Mouse (Mus musculus) spleen, adult 2 months (tissue): ENCODE measurements around the gene Ank2. TPM values are rescaled to one million over a fixed set of nuclear protein-coding genes. Genes with fewer than 3 reads are reported as not detected.

ENCODE experiments used
- DNase-seq, 2 experiments: peaks; one replicate each; pipeline versions ENCODE4 v3.0.0 to v3.0.0-alpha.2; 2012 to 2021; ENCODE audit warnings: low spot score in 2 of 2, low read depth in 1 of 2
- H3K27ac ChIP-seq: fragments of 200-500 bp; 2 replicates; pipeline ENCODE4 v1.5.1; 2012; ENCODE audit warnings: low read length, inconsistent platforms; ENCODE audit not compliant: insufficient read depth
- H3K27me3 ChIP-seq: fragments of 200-500 bp; 2 replicates; pipeline ENCODE4 v1.6.1; 2012; ENCODE audit warnings: mild to moderate bottlenecking, moderate library complexity, low read length, inconsistent platforms; ENCODE audit not compliant: control insufficient read depth, insufficient read depth
- H3K36me3 ChIP-seq: fragments of 200-500 bp; 2 replicates; pipeline ENCODE4 v1.6.1; 2012; ENCODE audit warnings: mild to moderate bottlenecking, low read length, inconsistent platforms; ENCODE audit not compliant: control insufficient read depth, insufficient read depth
- H3K4me1 ChIP-seq: fragments of 200-500 bp; 2 replicates; pipeline ENCODE4 v1.6.1; 2011; ENCODE audit warnings: inconsistent platforms; ENCODE audit not compliant: control insufficient read depth, insufficient read depth, insufficient read length
- H3K4me3 ChIP-seq: fragments of 200-500 bp; 2 replicates; pipeline ENCODE4 v1.5.1; 2011; ENCODE audit warnings: mild to moderate bottlenecking, inconsistent platforms; ENCODE audit not compliant: insufficient read depth, insufficient read length; ENCODE audit errors: extremely low read depth
- CTCF ChIP-seq: fragments of 200-500 bp; IDR thresholded peaks from 2 replicates; pipeline ENCODE4 v1.5.1; 2011; ENCODE audit warnings: mild to moderate bottlenecking, inconsistent platforms; ENCODE audit not compliant: insufficient read depth, insufficient read length, insufficient replicate concordance; ENCODE audit errors: extremely low read depth
- POLR2A ChIP-seq: fragments of 200-500 bp; IDR thresholded peaks from 2 replicates; pipeline ENCODE4 v1.6.1; 2011; ENCODE audit warnings: low read depth, low read length, inconsistent platforms
- WGBS: fragments of 180-500 bp; shearing (Covaris S2); methylation state at CpG from one replicate; pipeline ENCODE4 v1.1.7; 2018; 5-methylcytosine and 5-hydroxymethylcytosine counted together
- polyA plus RNA-seq: library from polyadenylated mRNA; depleted of rRNA; stranded (reverse); fragments of >200 nt; gene quantifications from 2 replicates; pipeline ENCODE4 v1.2.3, GENCODE M21; 2012

Gene Ank2
- polyA plus RNA-seq, 1 experiment = 2.1 TPM

GRCm38 (mm10) chr3:127059671-127060070 lies 439.5 kb downstream of the Ank2 start:
- no peaks in the 10 kb centered on the region for H3K4me1 ChIP-seq
- TF ChIP-seq POLR2A (no peak), CTCF (no peak)
- no peaks in the 10 kb centered on the region for H3K27me3 ChIP-seq
- no peak overlapping the region for H3K4me3 ChIP-seq
- H3K36me3 ChIP-seq = no peaks in the 10 kb centered on the region
- WGBS = 87% methylated on average over 4 of the region's 4 CpGs
- DNase-seq = no peak
- H3K27ac ChIP-seq = no peak overlapping the region

GRCm38 (mm10) chr3:127041288-127041687 lies 457.9 kb downstream of the Ank2 start:
- Histone ChIP-seq H3K36me3 (no peaks in the 10 kb centered on the region), H3K4me3 (no peak overlapping the region), H3K27me3 (no peaks in the 10 kb centered on the region), H3K27ac (no peak overlapping the region), H3K4me1 (no peaks in the 10 kb centered on the region)
- 88% methylated on average over 7 of the region's 7 CpGs for WGBS
- no peak for DNase-seq
- no peak for TF ChIP-seq POLR2A
- TF ChIP-seq CTCF = no peak

- H3K36me3 ChIP-seq = no peaks in the 10 kb centered on the region
- no peak overlapping the region for H3K27ac ChIP-seq
- no peak for DNase-seq
- H3K4me1 ChIP-seq = no peaks in the 10 kb centered on the region
- TF ChIP-seq POLR2A (no peak), CTCF (no peak)
- H3K4me3 ChIP-seq = no peak overlapping the region
- 92% methylated on average over 7 of the region's 7 CpGs for WGBS
- no peaks in the 10 kb centered on the region for H3K27me3 ChIP-seq
Observed at GRCm38 (mm10) chr3:127038570-127038969, 460.6 kb downstream of the Ank2 start.

- TF ChIP-seq CTCF (no peak), POLR2A (no peak)
- Histone ChIP-seq H3K4me3 (no peak overlapping the region), H3K27ac (no peak overlapping the region), H3K4me1 (no peaks in the 10 kb centered on the region), H3K27me3 (no peaks in the 10 kb centered on the region), H3K36me3 (no peaks in the 10 kb centered on the region)
- 80% methylated on average over 5 of the region's 5 CpGs for WGBS
- no peak for DNase-seq
Observed at GRCm38 (mm10) chr3:127036118-127036517, 463.0 kb downstream of the Ank2 start.

GRCm38 (mm10) chr3:127035540-127035939 lies 463.6 kb downstream of the Ank2 start:
- H3K4me3 ChIP-seq = no peak overlapping the region
- no peak for TF ChIP-seq POLR2A
- TF ChIP-seq CTCF = no peak
- H3K36me3 ChIP-seq = no peaks in the 10 kb centered on the region
- no peaks in the 10 kb centered on the region for H3K27me3 ChIP-seq
- H3K27ac ChIP-seq = no peak overlapping the region
- WGBS = 82% methylated on average over 12 of the region's 12 CpGs
- H3K4me1 ChIP-seq = no peaks in the 10 kb centered on the region
- no peak for DNase-seq

GRCm38 (mm10) chr3:127034983-127035382 lies 464.2 kb downstream of the Ank2 start:
- no peak for DNase-seq
- Histone ChIP-seq H3K4me1 (no peaks in the 10 kb centered on the region), H3K27me3 (no peaks in the 10 kb centered on the region), H3K4me3 (no peak overlapping the region), H3K36me3 (no peaks in the 10 kb centered on the region), H3K27ac (no peak overlapping the region)
- 84% methylated on average over 3 of the region's 3 CpGs for WGBS
- no peak for TF ChIP-seq POLR2A
- no peak for TF ChIP-seq CTCF

- H3K4me3 ChIP-seq = no peak overlapping the region
- no peaks in the 10 kb centered on the region for H3K27me3 ChIP-seq
- WGBS = 76% methylated on average over 4 of the region's 4 CpGs
- TF ChIP-seq CTCF = no peak
- no peak for TF ChIP-seq POLR2A
- H3K4me1 ChIP-seq = no peaks in the 10 kb centered on the region; the same call in 1 of the 2 replicates
- no peak overlapping the region for H3K27ac ChIP-seq
- DNase-seq = no peak
- H3K36me3 ChIP-seq = no peaks in the 10 kb centered on the region
Observed at GRCm38 (mm10) chr3:127023992-127024391, 475.2 kb downstream of the Ank2 start.

- Histone ChIP-seq H3K36me3 (no peaks in the 10 kb centered on the region), H3K4me3 (no peak overlapping the region), H3K27me3 (no peaks in the 10 kb centered on the region), H3K27ac (no peak overlapping the region), H3K4me1 (no peaks in the 10 kb centered on the region; the same call in 1 of the 2 replicates)
- DNase-seq = no peak
- TF ChIP-seq CTCF = no peak
- TF ChIP-seq POLR2A = no peak
- WGBS = 5% methylated on average over 1 of the region's 1 CpGs
Observed at GRCm38 (mm10) chr3:127020167-127020566, 479.0 kb downstream of the Ank2 start.
